Mouse (Mus musculus): Measurements from ENCODE around the gene Col13a1. TPM values are rescaled to one million over a fixed set of nuclear protein-coding genes. Genes with fewer than 3 reads are reported as not detected.

Gene Col13a1
- 5.4 and 5.7 TPM in 2 replicates for polyA plus RNA-seq (2015; fragmentation: Nextera tagmentation; extraction: Ambion mirVana)

DNA sequence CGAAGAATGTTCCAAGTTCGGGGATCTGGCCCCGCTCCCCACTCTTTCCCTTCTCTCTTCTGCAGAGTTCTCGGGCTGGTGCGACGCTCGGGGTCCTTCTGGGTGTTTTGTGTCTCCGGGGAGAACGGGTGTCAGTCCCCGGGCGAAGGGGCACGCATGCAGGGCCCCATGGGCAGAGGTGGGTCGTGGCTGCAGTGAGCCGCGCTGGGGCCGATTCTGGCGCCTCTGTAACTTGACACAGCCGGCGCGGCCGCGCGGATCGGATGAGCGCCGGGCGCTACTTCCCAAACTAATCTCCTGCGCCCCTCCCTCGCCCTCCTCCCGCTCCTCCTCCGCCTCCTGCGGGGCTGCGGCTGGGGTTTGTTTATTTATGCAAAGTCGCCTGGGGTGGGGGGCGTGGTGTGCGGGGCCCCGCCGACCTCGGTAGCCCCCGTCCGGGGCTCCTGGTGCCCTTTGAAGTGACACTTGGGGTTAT is at the start of gene Col13a1:
Gene Col13a1 (minus strand): TSS at position 243 of the 475 bp plus-strand sequence.
- no peak for ATAC-seq
- Histone ChIP-seq H3K27me3 (replicated peaks; ENCODE audit: control insufficient read depth, insufficient read depth, low read length) (peaks cover 48% of the 10 kb centered on the region), H3K4me2 (replicated peaks; ENCODE audit: low read depth) (peak within 1 kb of the TSS; percentile 69), H3K9ac (ENCODE audit: low read depth, low read length) (peak within 1 kb of the TSS; percentile 22; the same call in 1 of the 2 replicates), H3K36me3 (ENCODE audit: control insufficient read depth, insufficient read depth) (no peaks in the 10 kb centered on the region), H3K9me3 (ENCODE audit: control insufficient read depth) (no peaks in the 10 kb centered on the region), H3K27ac (ENCODE audit: low read depth, low read length) (no peak within 1 kb of the TSS), H3K4me1 (replicated peaks; ENCODE audit: control insufficient read depth, insufficient read depth, low read length) (no peaks in the 10 kb centered on the region), H3K4me3 (ENCODE audit: low read depth, low read length) (peak within 1 kb of the TSS; percentile 47)
- WGBS, result under 1% methylated on average over 35 of the region's 41 CpGs
- TF ChIP-seq CTCF (IDR thresholded peaks at IDR 0.05; ENCODE audit: low read depth), result no peak

DNA sequence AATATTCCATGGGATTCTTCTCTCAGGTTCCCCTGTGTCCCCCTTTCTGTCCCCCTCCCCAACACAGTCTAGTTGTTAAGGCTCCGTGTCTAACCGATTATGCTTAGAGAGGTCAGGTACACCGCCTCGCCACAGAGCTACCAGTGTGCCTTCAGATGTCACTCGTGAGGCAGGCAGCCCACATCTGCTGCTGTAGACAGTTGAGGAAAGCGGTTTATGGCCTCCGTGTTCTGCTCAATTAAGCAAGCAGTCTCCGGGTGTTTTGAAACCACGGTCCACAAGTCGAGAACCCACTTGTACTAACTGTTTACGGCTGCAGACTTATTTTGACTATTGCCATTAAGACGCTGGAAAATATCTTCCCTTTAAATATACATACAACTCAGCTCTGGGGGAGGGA is 48.8 kb upstream of the Col13a1 start:
- Histone ChIP-seq H3K36me3 (ENCODE audit: control insufficient read depth, insufficient read depth) (no peaks in the 10 kb centered on the region), H3K4me2 (replicated peaks; ENCODE audit: low read depth) (no peak overlapping the region), H3K4me3 (ENCODE audit: low read depth, low read length) (no peak overlapping the region), H3K27me3 (replicated peaks; ENCODE audit: control insufficient read depth, insufficient read depth, low read length) (no peaks in the 10 kb centered on the region), H3K9ac (ENCODE audit: low read depth, low read length) (no peak overlapping the region), H3K27ac (ENCODE audit: low read depth, low read length) (no peak overlapping the region), H3K4me1 (replicated peaks; ENCODE audit: control insufficient read depth, insufficient read depth, low read length) (no peaks in the 10 kb centered on the region), H3K9me3 (ENCODE audit: control insufficient read depth) (no peaks in the 10 kb centered on the region)
- no peak for TF ChIP-seq CTCF (IDR thresholded peaks at IDR 0.05; ENCODE audit: low read depth)
- no peak for ATAC-seq
- 63% methylated on average over 12 of the region's 12 CpGs for WGBS

DNA sequence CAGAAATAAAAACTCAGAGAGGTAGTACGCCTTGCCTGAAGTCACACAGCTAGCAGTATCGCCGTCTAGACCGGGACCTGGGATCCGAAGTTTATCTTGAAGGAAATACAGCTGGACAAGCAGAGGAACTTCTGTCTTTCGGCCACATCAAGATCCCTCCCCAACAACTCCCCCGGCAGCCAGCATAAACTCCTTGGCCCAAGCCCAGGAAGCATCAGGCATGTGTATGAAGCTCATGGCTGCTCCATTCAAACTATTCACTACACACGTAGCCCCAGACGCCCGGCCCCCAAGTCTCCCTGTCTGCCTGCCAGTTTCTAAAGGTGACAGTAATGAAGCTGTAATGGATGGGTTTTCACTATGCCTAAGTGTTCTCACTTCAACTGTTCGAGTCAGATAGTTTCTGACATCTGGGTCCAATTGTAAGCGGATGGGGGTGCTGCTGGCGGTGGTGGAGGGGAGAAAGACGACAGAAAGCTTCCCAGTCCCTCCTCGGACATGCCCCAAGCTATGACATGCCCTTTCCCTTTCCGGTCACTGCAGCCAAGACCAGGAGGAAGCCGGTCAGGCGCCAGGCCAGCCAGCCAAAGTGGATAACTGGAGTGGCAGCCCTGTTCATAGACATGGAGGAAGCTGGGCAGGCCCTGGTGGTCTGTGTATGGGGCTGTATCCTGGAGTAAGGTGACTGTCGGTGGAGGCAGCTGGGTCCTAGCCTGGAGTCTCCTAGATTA is 45.1 kb upstream of the Col13a1 start:
- Histone ChIP-seq H3K27ac (ENCODE audit: low read depth, low read length) (no peak overlapping the region), H3K27me3 (replicated peaks; ENCODE audit: control insufficient read depth, insufficient read depth, low read length) (no peaks in the 10 kb centered on the region), H3K4me1 (replicated peaks; ENCODE audit: control insufficient read depth, insufficient read depth, low read length) (no peaks in the 10 kb centered on the region), H3K9ac (ENCODE audit: low read depth, low read length) (no peak overlapping the region), H3K9me3 (ENCODE audit: control insufficient read depth) (no peaks in the 10 kb centered on the region), H3K4me3 (ENCODE audit: low read depth, low read length) (no peak overlapping the region), H3K36me3 (ENCODE audit: control insufficient read depth, insufficient read depth) (no peaks in the 10 kb centered on the region), H3K4me2 (replicated peaks; ENCODE audit: low read depth) (no peak overlapping the region)
- no peak for TF ChIP-seq CTCF (IDR thresholded peaks at IDR 0.05; ENCODE audit: low read depth)
- WGBS, result 56% methylated on average over 19 of the region's 19 CpGs
- no peak for ATAC-seq

DNA sequence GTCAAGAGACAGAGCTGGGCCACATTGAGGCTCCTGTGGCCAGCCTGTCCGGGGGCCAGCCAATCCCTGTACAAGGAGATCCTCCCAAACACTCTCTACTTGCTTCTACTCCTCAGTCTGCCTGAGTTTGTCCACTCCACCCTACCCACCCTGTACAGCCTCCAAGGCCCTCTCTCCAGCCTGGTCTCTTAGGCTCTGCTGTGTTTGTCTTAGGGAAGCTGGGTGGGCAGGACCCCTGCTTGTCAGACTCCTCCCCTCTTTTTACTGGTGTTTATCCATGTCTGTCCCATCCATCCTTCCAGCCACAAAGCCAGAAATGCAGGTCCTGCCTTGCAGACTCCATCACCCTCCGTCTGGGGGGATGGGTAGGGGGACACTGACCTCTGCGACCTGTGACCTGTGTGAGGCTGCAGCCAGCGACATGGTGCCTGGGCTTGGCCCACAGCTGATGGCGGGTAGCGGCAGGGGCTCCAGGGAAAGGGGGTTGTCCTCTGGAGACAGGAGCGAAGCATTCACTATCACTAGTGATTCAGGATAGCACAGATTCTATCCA is 41.2 kb upstream of the Col13a1 start:
- WGBS, result 22% methylated on average over 7 of the region's 7 CpGs
- H3K4me1 ChIP-seq (replicated peaks; ENCODE audit: control insufficient read depth, insufficient read depth, low read length), result no peaks in the 10 kb centered on the region

DNA sequence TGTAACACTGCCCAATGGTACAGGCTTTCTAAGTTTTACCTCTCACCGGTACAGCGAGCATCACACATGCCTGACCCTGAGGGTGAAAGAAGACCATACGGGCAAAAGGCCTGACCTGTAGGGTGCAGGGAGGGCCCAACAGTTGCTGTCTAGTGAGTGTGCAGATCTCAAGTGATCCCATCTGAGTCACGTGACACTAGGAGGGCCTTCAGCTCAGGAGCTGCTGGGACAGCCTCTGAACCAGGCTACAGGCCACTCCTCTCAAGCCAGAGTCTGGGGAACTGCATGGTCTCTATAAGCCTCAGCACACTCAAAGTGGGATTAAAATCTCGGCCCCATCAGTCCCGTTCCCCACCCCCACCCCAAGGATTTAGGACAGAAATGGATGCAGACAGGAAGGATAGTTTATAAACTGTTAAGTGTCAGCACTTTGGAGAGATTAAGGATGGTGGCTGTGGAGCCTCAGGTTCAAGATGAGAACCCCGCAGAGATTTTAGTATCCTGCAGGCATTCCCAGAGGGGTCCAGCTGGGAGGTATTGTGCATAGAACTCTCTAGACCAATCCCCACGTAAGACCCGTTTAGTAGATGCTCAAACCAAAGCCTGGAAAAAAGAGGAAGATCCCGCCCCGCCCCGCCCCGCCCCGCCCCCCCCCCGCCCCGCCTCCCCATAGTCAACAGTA is 40.6 kb upstream of the Col13a1 start:
- ATAC-seq, result 0 out of 2 replicates have a peak, but pooled peaks have one; percentile 25
- H3K36me3 ChIP-seq (ENCODE audit: control insufficient read depth, insufficient read depth), result no peaks in the 10 kb centered on the region
- no peaks in the 10 kb centered on the region for H3K4me1 ChIP-seq (replicated peaks; ENCODE audit: control insufficient read depth, insufficient read depth, low read length)
- no peak overlapping the region for H3K9ac ChIP-seq (ENCODE audit: low read depth, low read length)
- no peaks in the 10 kb centered on the region for H3K27me3 ChIP-seq (replicated peaks; ENCODE audit: control insufficient read depth, insufficient read depth, low read length)
- WGBS, result 27% methylated on average over 13 of the region's 16 CpGs
- no peak overlapping the region for H3K27ac ChIP-seq (ENCODE audit: low read depth, low read length)
- no peak overlapping the region for H3K4me2 ChIP-seq (replicated peaks; ENCODE audit: low read depth)
- no peaks in the 10 kb centered on the region for H3K9me3 ChIP-seq (ENCODE audit: control insufficient read depth)
- H3K4me3 ChIP-seq (ENCODE audit: low read depth, low read length), result no peak overlapping the region
- no peak for TF ChIP-seq CTCF (IDR thresholded peaks at IDR 0.05; ENCODE audit: low read depth)

More for the DNA sequence above, 41.2 kb upstream of the Col13a1 start:
- no peaks in the 10 kb centered on the region for H3K9me3 ChIP-seq (ENCODE audit: control insufficient read depth)
- TF ChIP-seq CTCF (IDR thresholded peaks at IDR 0.05; ENCODE audit: low read depth), result no peak
- no peaks in the 10 kb centered on the region for H3K36me3 ChIP-seq (ENCODE audit: control insufficient read depth, insufficient read depth)
- no peak overlapping the region for H3K4me3 ChIP-seq (ENCODE audit: low read depth, low read length)
- H3K9ac ChIP-seq (ENCODE audit: low read depth, low read length), result no peak overlapping the region
- no peak overlapping the region for H3K4me2 ChIP-seq (replicated peaks; ENCODE audit: low read depth)
- no peak overlapping the region for H3K27ac ChIP-seq (ENCODE audit: low read depth, low read length)
- H3K27me3 ChIP-seq (replicated peaks; ENCODE audit: control insufficient read depth, insufficient read depth, low read length), result no peaks in the 10 kb centered on the region
- ATAC-seq, result no peak

DNA sequence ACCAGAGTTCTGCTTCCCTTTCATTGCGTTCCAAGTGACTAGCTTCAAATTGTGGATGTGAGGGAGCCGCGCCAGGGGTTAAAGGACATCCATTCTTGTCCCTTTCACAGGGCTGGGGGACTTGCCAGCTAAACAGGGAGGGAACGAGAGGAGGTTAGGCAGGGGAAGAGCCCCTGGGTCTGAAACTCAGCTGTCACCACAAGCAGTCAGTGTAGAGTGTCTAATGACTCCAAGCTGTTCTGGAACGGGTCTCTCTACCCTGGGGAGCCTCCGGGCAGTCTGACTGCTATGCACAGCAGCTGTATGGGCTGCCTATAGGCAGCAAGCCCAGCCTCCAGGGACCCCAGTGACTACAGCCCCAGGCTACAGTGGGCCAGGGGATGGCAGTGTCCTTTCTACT is 38.0 kb upstream of the Col13a1 start:
- H3K27me3 ChIP-seq (replicated peaks; ENCODE audit: control insufficient read depth, insufficient read depth, low read length), result no peaks in the 10 kb centered on the region
- H3K4me1 ChIP-seq (replicated peaks; ENCODE audit: control insufficient read depth, insufficient read depth, low read length), result no peaks in the 10 kb centered on the region
- H3K27ac ChIP-seq (ENCODE audit: low read depth, low read length), result no peak overlapping the region
- 59% methylated on average over 6 of the region's 6 CpGs for WGBS
- ATAC-seq, result no peak
- no peak overlapping the region for H3K4me2 ChIP-seq (replicated peaks; ENCODE audit: low read depth)
- H3K9ac ChIP-seq (ENCODE audit: low read depth, low read length), result no peak overlapping the region
- no peaks in the 10 kb centered on the region for H3K9me3 ChIP-seq (ENCODE audit: control insufficient read depth)
- H3K36me3 ChIP-seq (ENCODE audit: control insufficient read depth, insufficient read depth), result no peaks in the 10 kb centered on the region
- TF ChIP-seq CTCF (IDR thresholded peaks at IDR 0.05; ENCODE audit: low read depth), result no peak
- no peak overlapping the region for H3K4me3 ChIP-seq (ENCODE audit: low read depth, low read length)

Data from intestine, postnatal 0 days (tissue).